Mouse (Mus musculus) right cerebral cortex, postnatal 36 days (tissue): ENCODE measurements at regions not wholly inside any gene's neighbourhood (a gene's known extent, or its start where the extent isn't known, plus 50 kb on each side); places are given as distances from the start of the nearest gene placed in this dataset.

Experiments
- DNase-seq, 2 experiments: peaks; one replicate each; pipeline ENCODE4 v3.0.0; 2022; ENCODE audit warnings: low spot score in 2 of 2, mixed read lengths in 1 of 2

GRCm38 (mm10) chr8:102421828-102422227 lies 363.6 kb downstream of the Cdh11 start:
- DNase-seq, result no peak

GRCm38 (mm10) chr8:102414931-102415330 lies 370.5 kb downstream of the Cdh11 start:
- DNase-seq, result no peak

DNA sequence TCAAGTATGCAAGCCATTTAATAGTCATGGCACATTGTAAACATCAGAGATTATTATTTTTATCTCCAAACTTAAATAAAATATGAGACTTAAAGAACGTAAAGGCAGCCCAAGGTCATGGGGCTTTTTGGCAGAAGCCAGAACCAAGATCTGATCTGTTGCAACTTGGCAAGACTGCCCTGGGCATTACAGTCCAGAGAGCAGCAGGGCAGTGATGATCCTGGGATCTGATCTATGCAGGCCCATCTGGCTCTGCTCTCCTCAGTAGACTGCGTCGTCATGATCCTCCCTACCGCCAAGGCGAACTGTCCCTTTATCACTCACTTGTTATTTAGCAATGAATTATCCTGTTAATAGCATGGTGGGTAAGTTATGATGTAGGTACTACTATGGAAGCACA lies 372.0 kb downstream of the Cdh11 start:
- DNase-seq, result no peak

DNA sequence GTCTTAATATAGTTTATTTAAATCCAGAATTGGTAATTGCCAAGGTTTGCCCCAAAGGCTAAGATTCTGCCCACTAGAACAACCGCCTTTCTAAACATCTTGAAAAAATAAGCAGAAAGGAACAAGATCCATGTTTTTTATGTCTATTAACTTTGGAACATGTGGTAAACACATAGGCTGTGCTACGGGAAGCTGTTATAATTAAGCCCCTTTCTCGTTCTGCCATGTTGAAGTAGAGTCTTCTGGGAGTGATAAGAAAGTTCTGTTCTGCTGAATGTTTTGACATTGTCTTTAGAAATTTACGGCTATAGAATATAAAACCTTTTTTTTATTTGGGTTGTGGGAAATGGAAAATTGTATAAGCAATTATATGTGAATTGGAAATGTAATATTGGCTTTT lies 397.9 kb downstream of the Cdh11 start:
- DNase-seq, result no peak

DNA sequence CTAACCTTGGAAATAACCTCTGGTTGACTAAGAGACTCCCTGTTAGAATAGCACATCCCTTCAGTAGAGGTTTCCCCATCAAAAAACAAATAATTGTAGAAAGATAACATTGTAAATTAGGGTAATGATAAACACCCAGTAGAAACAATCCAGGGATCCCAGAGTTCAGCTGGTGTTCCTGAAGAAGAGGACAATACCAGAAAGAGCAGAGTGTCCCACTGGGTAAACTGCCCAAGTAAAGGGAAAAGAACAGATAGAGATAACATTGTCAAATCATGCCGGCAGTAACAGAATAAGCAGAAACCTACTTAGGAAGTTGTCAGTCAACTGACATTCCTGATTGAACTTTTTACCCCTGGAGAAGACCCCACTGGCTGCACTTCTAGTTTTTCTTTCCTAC lies 440.1 kb downstream of the Cdh11 start:
- DNase-seq, result no peak

GRCm38 (mm10) chr8:102332511-102332910 lies 452.9 kb downstream of the Cdh11 start:
- DNase-seq, result no peak

- DNase-seq, result no peak
Measured at GRCm38 (mm10) chr8:102331151-102331550, 454.3 kb downstream of the Cdh11 start.

DNA sequence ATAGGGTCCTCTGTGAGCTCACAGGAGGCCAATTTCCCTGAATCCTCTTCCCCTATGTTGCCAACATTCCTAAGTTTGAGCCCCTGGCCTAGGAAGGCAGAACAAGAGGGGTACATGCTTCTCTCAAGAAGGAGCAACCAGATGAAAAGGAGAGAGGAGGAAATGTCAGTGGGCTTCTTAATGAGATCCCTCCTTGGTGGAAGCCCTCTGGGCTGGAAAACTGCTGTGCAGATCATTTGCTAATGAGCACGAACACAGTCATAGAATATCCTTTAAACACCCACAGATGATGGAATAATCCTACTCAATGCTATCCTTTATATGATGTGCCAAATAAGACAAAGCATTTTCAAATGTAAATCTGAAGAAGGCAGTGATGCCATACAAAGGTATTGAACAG lies 455.5 kb downstream of the Cdh11 start:
- no peak for DNase-seq
